Mouse (Mus musculus): Measurements from ENCODE around the gene Coq2. TPM values are rescaled to one million over a fixed set of nuclear protein-coding genes. Genes with fewer than 3 reads are reported as not detected.
A peak's percentile ranks its signal among the peaks of the same experiment; 100 is the strongest.

Gene Coq2
- total and polyA plus RNA-seq, 2 experiments from 2014 or later, result 61.6 to 97.5 TPM

GRCm38 (mm10) chr5:100607868-100608267 lies 67.1 kb downstream of the Coq2 start:
- Histone ChIP-seq H3K9me3 (ENCODE audit: low read length) (no peaks in the 10 kb centered on the region), H3K27ac (no peak overlapping the region), H3K27me3 (ENCODE audit: insufficient read depth, low read length) (no peaks in the 10 kb centered on the region), H3K36me3 (ENCODE audit: insufficient read depth, low read length) (no peaks in the 10 kb centered on the region), H3K4me2 (ENCODE audit: low read depth, low read length) (no peak overlapping the region), H3K9ac (replicated peaks; ENCODE audit: low read length) (no peak overlapping the region), H3K4me1 (ENCODE audit: insufficient read depth, low read length) (0 out of 2 replicates have a peak, but pooled peaks cover 4% of the 10 kb centered on the region), H3K4me3 (ENCODE audit: low read length) (no peak overlapping the region)
- DNase-seq (ENCODE audit: low spot score), result no peak
- ATAC-seq, result no peak
- WGBS, result 84% methylated on average over 9 of the region's 9 CpGs
- no peak for TF ChIP-seq CTCF (IDR thresholded peaks at IDR 0.05; ENCODE audit: low read depth)

GRCm38 (mm10) chr5:100607090-100607762 lies 67.7 kb downstream of the Coq2 start:
- H3K27ac ChIP-seq, result no peak overlapping the region
- no peak overlapping the region for H3K9ac ChIP-seq (replicated peaks; ENCODE audit: low read length)
- WGBS, result 71% methylated on average over 4 of the region's 4 CpGs
- DNase-seq (ENCODE audit: low spot score) (no peak), ATAC-seq (no peak)
- no peaks in the 10 kb centered on the region for H3K27me3 ChIP-seq (ENCODE audit: insufficient read depth, low read length)
- no peak overlapping the region for H3K4me2 ChIP-seq (ENCODE audit: low read depth, low read length)
- H3K36me3 ChIP-seq (ENCODE audit: insufficient read depth, low read length), result no peaks in the 10 kb centered on the region
- H3K9me3 ChIP-seq (ENCODE audit: low read length), result no peaks in the 10 kb centered on the region
- no peak overlapping the region for H3K4me3 ChIP-seq (ENCODE audit: low read length)
- H3K4me1 ChIP-seq (ENCODE audit: insufficient read depth, low read length), result 0 out of 2 replicates have a peak, but pooled peaks cover 4% of the 10 kb centered on the region
- TF ChIP-seq CTCF (IDR thresholded peaks at IDR 0.05; ENCODE audit: low read depth), result no peak

GRCm38 (mm10) chr5:100605828-100606229 lies 69.1 kb downstream of the Coq2 start:
- 0 out of 2 replicates have a peak, but pooled peaks cover 4% of the 10 kb centered on the region for H3K4me1 ChIP-seq (ENCODE audit: insufficient read depth, low read length)
- peak overlapping the region; percentile 33 for H3K4me2 ChIP-seq (ENCODE audit: low read depth, low read length)
- H3K9ac ChIP-seq (replicated peaks; ENCODE audit: low read length), result no peak overlapping the region; the same call in 1 of the 2 replicates
- H3K4me3 ChIP-seq (ENCODE audit: low read length), result no peak overlapping the region
- TF ChIP-seq CTCF (IDR thresholded peaks at IDR 0.05; ENCODE audit: low read depth), result no peak
- no peaks in the 10 kb centered on the region for H3K27me3 ChIP-seq (ENCODE audit: insufficient read depth, low read length)
- ATAC-seq, result no peak
- H3K36me3 ChIP-seq (ENCODE audit: insufficient read depth, low read length), result no peaks in the 10 kb centered on the region
- no peaks in the 10 kb centered on the region for H3K9me3 ChIP-seq (ENCODE audit: low read length)
- WGBS, result 53% methylated on average over 9 of the region's 9 CpGs
- H3K27ac ChIP-seq, result 0 out of 2 replicates have a peak overlapping the region, but pooled peaks have one; percentile 11
- DNase-seq (ENCODE audit: low spot score), result peak; percentile 24

Other genes starting within 250 kb of the Coq2 start
- 13.9 and 19.3 TPM in 2 replicates for gene Lin54, start 174.5 kb downstream of the Coq2 start, total RNA-seq (2014; rRNA removed)
- gene Lin54, start 174.5 kb downstream of the Coq2 start, polyA plus RNA-seq (2015; fragmentation: Nextera tagmentation; extraction: Ambion mirVana), result 6.7 and 8.3 TPM in 2 replicates
- gene Cops4, start 156.8 kb downstream of the Coq2 start, total RNA-seq (2014; rRNA removed), result 91.7 and 97.5 TPM in 2 replicates
- 169 and 172 TPM in 2 replicates for gene Cops4, start 156.8 kb downstream of the Coq2 start, polyA plus RNA-seq (2015; fragmentation: Nextera tagmentation; extraction: Ambion mirVana)
- gene Plac8, start 102.9 kb downstream of the Coq2 start, total RNA-seq (2014; rRNA removed), result 1.3 and 3.9 TPM in 2 replicates
- 2.8 and 3.4 TPM in 2 replicates for gene Plac8, start 102.9 kb downstream of the Coq2 start, polyA plus RNA-seq (2015; fragmentation: Nextera tagmentation; extraction: Ambion mirVana)
- gene Hpse, start 44.6 kb upstream of the Coq2 start, total RNA-seq (2014; rRNA removed), result 1.3 and 1.7 TPM in 2 replicates
- 0.79 and 0.91 TPM in 2 replicates for gene Hpse, start 44.6 kb upstream of the Coq2 start, polyA plus RNA-seq (2015; fragmentation: Nextera tagmentation; extraction: Ambion mirVana)
- gene Helq, start 123.5 kb upstream of the Coq2 start, total RNA-seq (2014; rRNA removed), result 9.4 and 10.6 TPM in 2 replicates
- gene Helq, start 123.5 kb upstream of the Coq2 start, polyA plus RNA-seq (2015; fragmentation: Nextera tagmentation; extraction: Ambion mirVana), result 11.1 and 12.7 TPM in 2 replicates
- gene Mrps18c, start 123.5 kb upstream of the Coq2 start, total RNA-seq (2014; rRNA removed), result 26.3 and 26.5 TPM in 2 replicates
- gene Mrps18c, start 123.5 kb upstream of the Coq2 start, polyA plus RNA-seq (2015; fragmentation: Nextera tagmentation; extraction: Ambion mirVana), result 183 and 192 TPM in 2 replicates
- gene Abraxas1, start 145.8 kb upstream of the Coq2 start, total RNA-seq (2014; rRNA removed), result 4.7 and 6.9 TPM in 2 replicates
- 10.7 and 11.4 TPM in 2 replicates for gene Abraxas1, start 145.8 kb upstream of the Coq2 start, polyA plus RNA-seq (2015; fragmentation: Nextera tagmentation; extraction: Ambion mirVana)
- gene Gpat3, start 170.6 kb upstream of the Coq2 start, total RNA-seq (2014; rRNA removed), result 0.47 and 1.5 TPM in 2 replicates
- gene Gpat3, start 170.6 kb upstream of the Coq2 start, polyA plus RNA-seq (2015; fragmentation: Nextera tagmentation; extraction: Ambion mirVana), result 1.5 and 2.4 TPM in 2 replicates